Mouse (Mus musculus) heart, embryonic 16.5 days (tissue): Measurements from ENCODE around the gene Slc12a9. TPM values are rescaled to one million over a fixed set of nuclear protein-coding genes. Genes with fewer than 3 reads are reported as not detected.
"Not testable (repeated sequence)": the region's sequence is repeated elsewhere in the genome, so short reads cannot be mapped to it uniquely, and the experiment has no call there.

Experiments used
- ATAC-seq: fragments of 200-750 bp; cut with Nextera tagmentation; replicated peaks from 2 replicates; pipeline ENCODE4 v1.8.0; 2017; ENCODE audit warnings: moderate number of reproducible peaks; ENCODE audit not compliant: insufficient read depth, low FRiP score; ENCODE audit errors: extremely low read depth
- H3K27ac ChIP-seq: fragments of 300-500 bp; sonication (generic); 2 replicates; pipeline ENCODE4 v1.5.1; 2014; ENCODE audit warnings: mild to moderate bottlenecking, low read length, control low read depth, moderate library complexity
- H3K27me3 ChIP-seq: fragments of 300-500 bp; sonication (generic); 2 replicates; pipeline ENCODE4 v1.6.1; 2014; ENCODE audit warnings: low read length, mixed read lengths; ENCODE audit not compliant: control insufficient read depth, insufficient read depth
- H3K36me3 ChIP-seq: fragments of 300-500 bp; sonication (generic); 2 replicates; pipeline ENCODE4 v1.6.1; 2014; ENCODE audit not compliant: control insufficient read depth, insufficient read depth
- H3K4me1 ChIP-seq: fragments of 300-500 bp; sonication (generic); 2 replicates; pipeline ENCODE4 v1.6.1; 2014; ENCODE audit warnings: low read length, mixed read lengths; ENCODE audit not compliant: control insufficient read depth, insufficient read depth
- H3K4me2 ChIP-seq: fragments of 300-500 bp; sonication (generic); 2 replicates; pipeline ENCODE4 v1.6.1; 2014; ENCODE audit warnings: low read depth, mild to moderate bottlenecking, control low read depth, low read length
- H3K4me3 ChIP-seq: fragments of 300-500 bp; sonication (generic); 2 replicates; pipeline ENCODE4 v1.5.1; 2014; ENCODE audit warnings: mild to moderate bottlenecking, control low read depth, low read length
- H3K9ac ChIP-seq: fragments of 300-500 bp; sonication (generic); 2 replicates; pipeline ENCODE4 v1.6.1; 2014; ENCODE audit warnings: low read length, control low read depth
- H3K9me3 ChIP-seq: fragments of 300-500 bp; sonication (generic); replicated peaks from 2 replicates; pipeline ENCODE4 v1.6.1; 2016; ENCODE audit warnings: low read length; ENCODE audit not compliant: control insufficient read depth
- WGBS: fragments of 180-500 bp; shearing (Covaris S2); extraction: QIAGEN DNeasy Blood & Tissue Kit; methylation state at CpG from one replicate; pipeline ENCODE4 v1.1.7; 2014; 5-methylcytosine and 5-hydroxymethylcytosine counted together
- polyA plus RNA-seq: library from polyadenylated mRNA; unstranded; fragments of >200 nt; fragmentation: Nextera tagmentation; extraction: Ambion mirVana; gene quantifications from 2 replicates; pipeline ENCODE4 v1.2.1, GENCODE M21; 2015

The Slc12a9 gene
- polyA plus RNA-seq, 1 experiment from 2014 or later = 8.5 TPM

DNA sequence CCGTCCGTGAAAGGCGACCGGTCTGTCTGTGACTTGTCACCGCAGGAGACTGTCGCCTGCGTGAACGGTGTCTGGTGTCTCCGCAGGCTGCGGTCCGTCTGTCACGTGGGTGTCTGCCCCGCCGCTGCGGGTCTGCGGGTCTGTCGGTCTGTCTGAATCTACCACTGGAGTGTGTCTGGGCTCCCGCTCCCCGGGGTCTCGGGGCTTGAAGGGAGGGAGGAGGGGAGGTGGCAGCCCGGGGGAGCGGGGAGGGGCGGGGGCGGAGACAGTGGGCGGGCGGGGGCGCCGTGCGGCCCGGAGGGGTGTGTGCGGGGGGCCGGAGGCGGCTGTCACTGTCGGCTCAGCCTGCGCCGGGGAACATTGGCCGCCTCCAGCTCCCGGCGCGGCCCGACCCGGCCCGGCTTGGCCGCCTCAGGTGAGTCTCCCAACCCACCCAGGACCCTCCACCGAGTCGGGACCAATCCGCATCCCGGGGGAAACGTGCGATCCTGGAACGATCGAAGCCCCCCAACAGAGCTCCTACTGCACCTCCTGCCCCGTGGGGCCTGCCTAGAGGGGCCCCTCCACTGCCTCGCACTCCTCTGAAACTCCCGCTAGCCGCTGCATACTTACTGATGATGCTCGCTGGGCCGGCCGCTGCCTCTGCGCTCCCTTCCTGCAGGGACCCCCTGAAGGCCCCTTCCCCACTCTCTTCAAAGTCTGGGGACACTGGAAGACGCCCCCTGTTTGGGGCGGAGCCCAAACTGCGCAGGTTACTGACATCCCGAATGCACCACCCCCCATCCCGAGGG is 45.2 kb downstream of the Slc12a9 start:
- H3K27ac ChIP-seq = peak overlapping the region; percentile 45; the same call in 1 of the 2 replicates
- peak overlapping the region; percentile 55 for H3K4me3 ChIP-seq
- no peaks in the 10 kb centered on the region for H3K36me3 ChIP-seq
- H3K4me2 ChIP-seq = peak overlapping the region; percentile 80
- peaks cover 24% of the 10 kb centered on the region for H3K4me1 ChIP-seq
- peaks cover 33% of the 10 kb centered on the region for H3K27me3 ChIP-seq
- H3K9ac ChIP-seq = peak overlapping the region; percentile 64
- WGBS = under 1% methylated on average over 53 of the region's 65 CpGs
- no peak for ATAC-seq
- no peaks in the 10 kb centered on the region for H3K9me3 ChIP-seq

DNA sequence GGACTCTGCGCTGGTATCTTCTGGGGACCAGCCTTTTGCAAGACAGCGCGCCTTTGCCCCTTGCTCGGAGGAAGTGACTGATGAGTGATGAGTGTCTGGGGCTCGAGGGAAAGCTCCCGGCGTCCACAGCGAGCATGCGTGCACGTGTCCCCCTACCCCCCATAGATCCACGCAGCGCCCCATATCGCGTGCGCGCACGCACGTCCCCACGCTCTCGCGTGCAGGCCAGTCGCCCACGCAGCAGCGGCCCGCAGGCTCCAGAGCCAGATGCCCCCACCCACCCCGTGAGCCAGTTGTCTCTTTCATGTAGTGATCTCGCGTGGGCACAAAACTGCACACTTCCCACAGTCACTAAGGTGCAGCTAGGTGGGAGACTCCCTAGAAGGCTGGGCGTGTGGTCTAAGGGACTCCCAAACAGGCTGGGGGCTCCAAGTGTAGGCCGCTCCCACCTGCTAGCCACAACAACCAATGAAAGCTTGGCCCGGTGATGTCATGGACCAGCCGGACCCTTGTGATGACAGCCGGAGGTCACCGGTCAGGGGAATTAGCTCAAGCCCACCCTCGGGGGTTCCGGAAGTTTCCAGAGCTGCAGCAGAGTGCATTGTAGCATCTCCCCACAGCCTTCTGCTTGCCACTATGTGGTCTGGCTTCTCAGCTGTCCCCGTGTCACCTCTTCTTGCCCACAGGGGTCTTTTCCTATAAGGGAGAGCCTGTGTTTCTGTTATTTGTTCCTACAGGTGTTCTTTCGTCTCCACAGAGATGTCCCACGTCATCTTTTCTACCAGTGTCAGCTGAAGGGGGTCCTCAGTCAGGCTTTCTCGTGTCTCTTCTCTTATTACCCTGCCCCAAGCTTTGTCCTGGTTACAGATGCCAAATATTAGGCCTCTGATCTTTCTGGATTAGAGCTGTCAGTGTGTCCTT is 46.1 kb downstream of the Slc12a9 start, which contains the start of gene Ache:
Ache (plus strand) TSS at position 488 of the 921 bp plus-strand sequence.
- 1% methylated on average over 40 of the region's 40 CpGs for WGBS
- Histone ChIP-seq H3K36me3 (no peaks in the 10 kb centered on the region), H3K4me2 (peak within 1 kb of the TSS; percentile 80), H3K4me3 (peak within 1 kb of the TSS; percentile 55), H3K27me3 (peaks cover 32% of the 10 kb centered on the region), H3K9ac (peak within 1 kb of the TSS; percentile 64), H3K4me1 (peaks cover 24% of the 10 kb centered on the region), H3K9me3 (no peaks in the 10 kb centered on the region), H3K27ac (peak within 1 kb of the TSS; percentile 45; the same call in 1 of the 2 replicates)
- 0 out of 2 replicates have a peak, but pooled peaks have one; percentile 1 for ATAC-seq

DNA sequence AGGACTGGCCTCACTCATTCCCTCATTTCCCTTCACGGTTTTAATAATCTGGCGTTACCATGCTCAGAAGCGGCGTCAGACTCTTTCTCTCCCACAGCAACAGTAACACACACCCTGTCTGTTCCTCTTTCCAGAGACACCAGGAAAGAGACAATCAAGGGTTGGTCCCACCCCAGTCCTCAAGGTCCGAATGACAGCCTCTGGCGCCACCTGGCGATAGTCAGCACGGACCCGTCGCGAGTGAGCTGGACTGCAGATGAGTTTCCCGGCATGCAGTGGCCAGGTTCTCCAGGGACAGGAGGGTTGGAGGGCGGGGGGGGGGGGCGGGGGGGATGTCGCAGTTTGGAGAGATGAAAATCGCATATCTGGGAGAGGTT is 46.8 kb downstream of the Slc12a9 start:
- Histone ChIP-seq H3K9me3 (no peaks in the 10 kb centered on the region), H3K36me3 (no peaks in the 10 kb centered on the region), H3K27me3 (peaks cover 27% of the 10 kb centered on the region), H3K27ac (no peak overlapping the region), H3K4me2 (peak overlapping the region; percentile 80), H3K4me3 (peak overlapping the region; percentile 55), H3K4me1 (peaks cover 24% of the 10 kb centered on the region), H3K9ac (no peak overlapping the region)
- ATAC-seq = peak; percentile 61
- WGBS = 2% methylated on average over 15 of the region's 16 CpGs

DNA sequence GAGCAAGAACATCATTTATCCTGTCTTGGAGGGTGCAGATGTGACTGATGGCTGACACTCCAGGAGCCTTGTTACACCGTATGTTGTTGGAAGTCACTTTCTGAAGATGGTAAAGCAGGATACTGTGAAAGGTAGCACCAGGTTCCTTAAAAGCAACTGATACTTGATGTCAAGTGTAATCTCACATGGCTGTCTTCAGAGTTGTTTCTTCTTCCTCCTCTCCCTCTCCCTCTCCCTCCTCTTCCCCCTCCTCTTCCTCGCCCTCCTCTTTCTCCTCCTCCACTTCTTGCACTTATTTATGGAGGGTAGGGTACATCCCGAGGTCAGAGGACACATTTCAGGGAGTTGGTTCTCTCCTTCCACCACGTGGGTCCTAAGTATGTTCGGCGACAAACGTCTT is 47.4 kb downstream of the Slc12a9 start:
- H3K4me1 ChIP-seq = peaks cover 24% of the 10 kb centered on the region
- no peaks in the 10 kb centered on the region for H3K9me3 ChIP-seq
- no peak overlapping the region for H3K4me3 ChIP-seq
- no peaks in the 10 kb centered on the region for H3K36me3 ChIP-seq
- H3K9ac ChIP-seq = no peak overlapping the region
- H3K27ac ChIP-seq = no peak overlapping the region
- ATAC-seq = no peak
- no peak overlapping the region for H3K4me2 ChIP-seq
- 37% methylated on average over 7 of the region's 7 CpGs for WGBS
- H3K27me3 ChIP-seq = peaks cover 27% of the 10 kb centered on the region

DNA sequence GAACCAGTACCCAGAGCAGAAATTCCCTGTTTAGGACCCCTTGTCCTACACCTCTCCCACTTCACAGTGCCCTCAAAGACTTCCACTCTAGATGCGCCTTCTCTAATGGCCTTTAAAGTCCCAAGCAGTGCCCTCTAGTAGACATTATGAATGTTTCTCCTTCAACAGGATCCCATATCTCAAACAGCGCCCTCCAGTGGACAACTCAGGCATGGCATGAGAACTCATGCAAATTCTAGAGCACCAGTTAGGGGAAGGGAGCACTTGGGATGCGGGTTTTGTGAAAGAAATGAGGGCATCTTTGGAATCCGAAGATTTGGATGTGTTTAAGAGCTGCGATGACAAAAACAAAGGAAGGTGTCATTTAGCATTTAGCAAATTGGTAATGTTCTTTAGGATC is 48.4 kb downstream of the Slc12a9 start:
- H3K36me3 ChIP-seq = no peaks in the 10 kb centered on the region
- H3K9me3 ChIP-seq = no peaks in the 10 kb centered on the region
- ATAC-seq = no peak
- H3K4me1 ChIP-seq = peaks cover 24% of the 10 kb centered on the region
- H3K27me3 ChIP-seq = peaks cover 22% of the 10 kb centered on the region
- H3K4me2 ChIP-seq = no peak overlapping the region
- H3K27ac ChIP-seq = no peak overlapping the region
- no peak overlapping the region for H3K9ac ChIP-seq
- WGBS = 55% methylated on average over 5 of the region's 5 CpGs
- H3K4me3 ChIP-seq = no peak overlapping the region

DNA sequence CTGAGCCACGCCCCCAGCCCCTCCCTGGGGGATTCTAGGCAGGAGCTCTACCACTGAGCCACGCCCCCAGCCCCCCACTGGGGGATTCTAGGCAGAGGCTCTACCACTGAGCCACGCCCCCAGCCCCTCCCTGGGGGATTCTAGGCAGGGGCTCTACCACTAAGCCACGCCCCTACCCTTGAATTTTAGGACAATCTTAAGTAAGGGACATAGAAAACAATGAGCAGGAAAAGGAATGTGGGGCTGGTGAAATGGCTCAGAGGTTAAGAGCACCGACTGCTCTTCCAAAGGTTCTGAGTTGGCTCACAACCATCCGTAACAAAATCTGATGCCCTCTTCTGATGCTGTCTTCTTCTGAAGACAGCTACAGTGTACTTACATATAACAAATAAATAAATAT is 49.0 kb downstream of the Slc12a9 start:
- 76% methylated on average over 5 of the region's 6 CpGs for whole genome bisulfite sequencing
- Histone ChIP-seq H3K4me1 (peaks cover 22% of the 10 kb centered on the region), H3K27me3 (peaks cover 17% of the 10 kb centered on the region)
- H3K9me3 ChIP-seq, H3K4me2 ChIP-seq, H3K27ac ChIP-seq, H3K36me3 ChIP-seq, ATAC-seq, H3K4me3 ChIP-seq, H3K9ac ChIP-seq: not testable (repeated sequence)

DNA sequence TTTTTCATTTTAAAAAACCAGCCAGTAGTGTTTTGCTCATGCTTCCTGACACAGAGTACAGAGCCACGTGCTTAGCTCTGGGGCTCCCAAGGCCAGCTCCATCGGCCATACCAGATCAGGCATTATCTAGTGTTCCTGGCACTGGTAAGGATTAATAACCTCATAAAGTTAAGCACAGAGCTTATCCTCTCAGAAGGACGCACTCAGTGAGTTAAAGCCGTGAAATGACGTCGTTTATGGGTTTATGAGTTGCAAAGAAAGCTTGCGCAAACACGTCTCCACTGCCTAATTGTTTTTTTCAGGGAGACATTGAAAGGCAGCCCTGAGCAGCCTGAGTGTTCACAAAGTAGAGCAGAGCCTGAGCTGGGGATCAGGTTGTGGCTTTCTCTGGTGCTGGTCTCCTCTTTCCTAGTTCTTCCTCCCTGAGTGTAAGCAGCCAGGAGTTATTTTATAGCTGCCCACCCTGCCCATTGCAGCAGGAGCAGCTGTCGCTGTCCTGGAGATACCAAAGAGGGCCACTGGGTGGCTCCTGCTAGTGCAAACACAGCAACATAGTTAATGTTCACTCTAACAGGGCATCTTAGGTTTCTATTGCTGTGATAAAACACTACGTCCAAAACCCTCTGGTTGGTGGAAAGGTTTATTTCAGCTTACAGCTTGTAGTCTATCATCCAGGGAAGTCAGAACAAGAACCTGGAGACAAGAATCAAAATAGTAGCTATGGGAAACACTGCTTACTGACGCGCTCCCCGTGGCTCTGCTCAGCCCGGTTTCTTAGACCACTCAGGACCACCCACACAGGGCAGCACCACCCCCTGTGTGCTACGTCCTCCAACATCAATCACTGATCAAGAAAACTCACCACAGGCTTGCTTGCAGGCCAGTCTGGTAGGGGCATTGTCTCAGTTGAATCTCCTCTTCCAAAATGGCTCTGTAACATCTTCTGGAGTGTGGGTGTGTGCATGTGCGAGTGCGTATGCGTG is 55.7 kb downstream of the Slc12a9 start:
- H3K27ac ChIP-seq = no peak overlapping the region
- ATAC-seq = no peak
- H3K9me3 ChIP-seq = peaks cover 4% of the 10 kb centered on the region; the same call in 1 of the 2 replicates
- H3K9ac ChIP-seq = no peak overlapping the region
- H3K27me3 ChIP-seq = 0 out of 2 replicates have a peak, but pooled peaks cover 3% of the 10 kb centered on the region
- H3K4me1 ChIP-seq = no peaks in the 10 kb centered on the region
- WGBS = 55% methylated on average over 18 of the region's 18 CpGs
- no peak overlapping the region for H3K4me2 ChIP-seq
- H3K4me3 ChIP-seq = no peak overlapping the region
- no peaks in the 10 kb centered on the region for H3K36me3 ChIP-seq

DNA sequence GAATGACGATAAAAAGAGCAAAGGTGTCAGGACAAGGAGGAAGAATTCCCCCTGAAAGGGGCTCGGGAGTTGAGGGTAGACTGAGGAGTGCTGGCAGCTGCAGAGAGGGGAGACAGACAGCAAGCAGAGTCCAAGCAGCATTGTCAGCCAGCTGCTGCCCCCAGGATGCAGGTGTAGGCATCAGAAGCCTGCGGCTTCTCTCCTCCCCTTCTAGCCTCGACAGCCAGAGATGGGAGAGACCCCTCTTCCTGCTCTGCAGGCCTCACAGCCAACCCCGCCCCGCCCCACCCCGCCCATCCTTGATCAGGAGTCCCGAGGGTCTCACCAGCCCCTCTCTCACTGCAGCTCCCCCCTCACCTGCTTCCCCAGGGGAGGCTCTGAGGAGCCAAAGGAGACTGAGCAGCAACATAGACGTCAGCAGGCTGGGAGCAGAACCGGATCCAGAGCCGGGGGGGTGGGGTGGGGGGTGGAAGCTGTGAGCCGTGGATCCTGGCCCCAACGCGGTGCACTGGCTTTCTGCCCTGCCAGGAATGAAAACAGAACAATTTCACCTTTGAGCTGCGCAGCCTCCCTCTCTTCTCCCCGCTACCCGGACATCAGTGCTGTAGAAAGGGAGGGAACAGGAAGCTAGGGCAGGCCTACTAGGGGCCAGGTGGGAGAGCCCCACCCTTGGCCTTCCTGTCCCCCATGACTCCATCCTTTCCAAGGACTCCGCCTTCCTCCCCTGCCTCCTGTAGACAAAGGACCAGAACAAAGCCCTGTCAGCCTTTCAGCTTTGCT is 65.1 kb downstream of the Slc12a9 start:
- H3K4me2 ChIP-seq = peak overlapping the region; percentile 31
- no peak overlapping the region for H3K4me3 ChIP-seq
- WGBS = 22% methylated on average over 18 of the region's 18 CpGs
- peaks cover 5% of the 10 kb centered on the region; the same call in 1 of the 2 replicates for H3K9me3 ChIP-seq
- H3K27ac ChIP-seq = no peak overlapping the region
- H3K36me3 ChIP-seq = no peaks in the 10 kb centered on the region
- 0 out of 2 replicates have a peak, but pooled peaks cover 3% of the 10 kb centered on the region for H3K27me3 ChIP-seq
- no peak overlapping the region for H3K9ac ChIP-seq
- no peaks in the 10 kb centered on the region for H3K4me1 ChIP-seq
- ATAC-seq = peak; percentile 67
